Mouse (Mus musculus) activated CD4-positive, CD25-positive, alpha-beta regulatory T cell (primary cell): Measurements from ENCODE around the gene Slc25a11. TPM values are rescaled to one million over a fixed set of nuclear protein-coding genes. Genes with fewer than 3 reads are reported as not detected.

Source experiments
- polyA plus RNA-seq, 2 experiments: library from polyadenylated mRNA; unstranded; fragments of 100-300 nt; shearing (Covaris generic); gene quantifications; one replicate each; pipeline ENCODE4 v1.2.1; 2017

Gene Slc25a11
- polyA plus RNA-seq = 100 to 1,000 TPM; 159 to 161 TPM

GRCm38 (mm10) chr11:70646691-70647650 lies at the start of gene Slc25a11, which contains the start of gene Rnf167:
TSS of gene Slc25a11 (minus strand) at chr11:70647479.
TSS of gene Rnf167 (plus strand) at chr11:70647235.

GRCm38 (mm10) chr11:70687601-70688199 lies 40.4 kb upstream of the Slc25a11 start, which contains the start of gene Camta2:
TSS of gene Camta2 (minus strand) at chr11:70688105.

GRCm38 (mm10) chr11:70668771-70669505 lies 21.7 kb upstream of the Slc25a11 start, which contains the start of gene Spag7:
TSS of gene Spag7 (minus strand) at chr11:70669416.

GRCm38 (mm10) chr11:70656964-70657363 lies 9.7 kb upstream of the Slc25a11 start, which contains the start of gene Eno3:
TSS of gene Eno3 (plus strand) at chr11:70657202.

GRCm38 (mm10) chr11:70654198-70654922 lies 7.1 kb upstream of the Slc25a11 start, which contains the start of gene Pfn1:
TSS of gene Pfn1 (minus strand) at chr11:70654644.

GRCm38 (mm10) chr11:70638714-70639278 lies 8.5 kb downstream of the Slc25a11 start, which contains the start of gene Gp1ba:
TSS of gene Gp1ba (plus strand) at chr11:70639122.

GRCm38 (mm10) chr11:70619101-70619500 lies 28.2 kb downstream of the Slc25a11 start, which contains the start of gene Chrne:
TSS of gene Chrne (minus strand) at chr11:70619216.

GRCm38 (mm10) chr11:70615516-70616093 lies 31.7 kb downstream of the Slc25a11 start, which contains the start of gene 4930544D05Rik:
TSS of gene 4930544D05Rik (plus strand) at chr11:70615848.

Other genes starting within 250 kb of the Slc25a11 start
- gene Pelp1, start 237.4 kb downstream of the Slc25a11 start, polyA plus RNA-seq = 10 to 100 TPM in 1 of 2 experiments, 1 to 10 TPM in 1; 8.7 to 12.7 TPM
- 100 to 1,000 TPM; 315 to 338 TPM for gene Arrb2, start 214.8 kb downstream of the Slc25a11 start, polyA plus RNA-seq
- gene Med11, start 195.6 kb downstream of the Slc25a11 start, polyA plus RNA-seq = 10 to 100 TPM; 74.9 to 86.6 TPM
- not detected for gene Zmynd15, start 188.0 kb downstream of the Slc25a11 start, polyA plus RNA-seq
- gene Cxcl16, start 187.5 kb downstream of the Slc25a11 start, polyA plus RNA-seq = 1 to 10 TPM in 1 of 2 experiments, under 1 TPM in 1; 0.62 to 3.5 TPM
- 1 to 10 TPM; 1.9 to 3.4 TPM for gene Tm4sf5, start 142.2 kb downstream of the Slc25a11 start, polyA plus RNA-seq
- gene Vmo1, start 132.9 kb downstream of the Slc25a11 start, polyA plus RNA-seq = not detected
- gene Gltpd2, start 128.3 kb downstream of the Slc25a11 start, polyA plus RNA-seq = under 1 TPM in 1 of 2 experiments, not detected in 1; 0.52 TPM
- gene Psmb6, start 122.1 kb downstream of the Slc25a11 start, polyA plus RNA-seq = 100 to 1,000 TPM; 304 to 369 TPM
- not detected for gene Gm40193, start 114.5 kb downstream of the Slc25a11 start, polyA plus RNA-seq
- gene Pld2, start 107.4 kb downstream of the Slc25a11 start, polyA plus RNA-seq = 1 to 10 TPM; 2.3 to 3.0 TPM
- gene Mink1, start 84.6 kb downstream of the Slc25a11 start, polyA plus RNA-seq = 10 to 100 TPM; 14.6 to 17.0 TPM
- under 1 TPM in 1 of 2 experiments, not detected in 1; 0.26 TPM for gene 4930544D05Rik, start 31.6 kb downstream of the Slc25a11 start, polyA plus RNA-seq
- gene Chrne, start 28.3 kb downstream of the Slc25a11 start, polyA plus RNA-seq = 1 to 10 TPM in 1 of 2 experiments, under 1 TPM in 1; 0.88 to 1.7 TPM
- gene Gp1ba, start 8.4 kb downstream of the Slc25a11 start, polyA plus RNA-seq = under 1 TPM in 1 of 2 experiments, not detected in 1; 0.90 TPM
- gene Rnf167, start 244 bp downstream of the Slc25a11 start, polyA plus RNA-seq = 100 to 1,000 TPM; 284 to 341 TPM
- 1,000 to 10,000 TPM; 4,890 to 5,701 TPM for gene Pfn1, start 7.2 kb upstream of the Slc25a11 start, polyA plus RNA-seq
- gene Eno3, start 9.7 kb upstream of the Slc25a11 start, polyA plus RNA-seq = 10 to 100 TPM; 16.2 to 18.7 TPM
- gene Spag7, start 21.9 kb upstream of the Slc25a11 start, polyA plus RNA-seq = 10 to 100 TPM; 76.6 to 85.5 TPM
- gene Camta2, start 40.6 kb upstream of the Slc25a11 start, polyA plus RNA-seq = 10 to 100 TPM; 29.8 to 41.1 TPM
- gene Inca1, start 52.7 kb upstream of the Slc25a11 start, polyA plus RNA-seq = under 1 TPM in 1 of 2 experiments, not detected in 1; 0.27 TPM
- 1 to 10 TPM; 2.6 to 3.9 TPM for gene Kif1c, start 53.1 kb upstream of the Slc25a11 start, polyA plus RNA-seq
- 1 to 10 TPM; 7.3 to 7.5 TPM for gene Zfp3, start 116.7 kb upstream of the Slc25a11 start, polyA plus RNA-seq
- under 1 TPM; 0.35 to 0.64 TPM for gene Scimp, start 165.1 kb upstream of the Slc25a11 start, polyA plus RNA-seq
- 10 to 100 TPM; 35.0 to 39.0 TPM for gene Rabep1, start 197.3 kb upstream of the Slc25a11 start, polyA plus RNA-seq